Mouse (Mus musculus) CH12.LX (cell line): ENCODE results near the gene Tmem239. TPM values are rescaled to one million over a fixed set of nuclear protein-coding genes. Genes with fewer than 3 reads are reported as not detected.

Experiments used
- DNase-seq: peaks from one replicate; pipeline ENCODE4 v3.0.0-alpha.2; 2013; ENCODE audit errors: extremely low read depth
- H3K27ac ChIP-seq: 2 replicates; pipeline ENCODE4 v1.5.1; 2012; ENCODE audit warnings: low read depth, mild to moderate bottlenecking, control low read depth, moderate library complexity; ENCODE audit not compliant: insufficient read depth
- H3K27me3 ChIP-seq: replicated peaks from 2 replicates; pipeline ENCODE3; 2012; ENCODE audit warnings: inconsistent platforms
- H3K36me3 ChIP-seq, 2 experiments: replicated peaks in 1 of 2; 2 replicates each; pipeline versions ENCODE3 to v1.6.1; 2012; ENCODE audit warnings: inconsistent platforms in 1 of 2, low read length in 1 of 2, mild to moderate bottlenecking in 1 of 2, mixed read lengths in 1 of 2, moderate library complexity in 1 of 2; ENCODE audit not compliant: control insufficient read depth in 1 of 2, insufficient read depth in 1 of 2
- H3K4me1 ChIP-seq, 2 experiments: 2 replicates each; pipeline ENCODE4 v1.6.1; 2012; ENCODE audit warnings: inconsistent platforms in 1 of 2, moderate library complexity in 1 of 2; ENCODE audit not compliant: insufficient read depth in 2 of 2, control insufficient read depth in 1 of 2
- H3K4me2 ChIP-seq: 2 replicates; pipeline ENCODE4 v1.6.1; 2012; ENCODE audit warnings: low read depth, mild to moderate bottlenecking, control low read depth; ENCODE audit not compliant: poor library complexity, insufficient read depth, severe bottlenecking
- H3K4me3 ChIP-seq, 3 experiments: fragments of 150-350 bp in 1 of 3; sonication (generic) in 1 of 3; replicated peaks in 1 of 3; 2 replicates each; pipeline versions ENCODE3 to v1.5.1; 2011 to 2012; ENCODE audit warnings: low read depth in 2 of 3, low read length in 2 of 3, mild to moderate bottlenecking in 2 of 3, moderate library complexity in 2 of 3, control low read depth in 1 of 3, improper control_type of control experiment in 1 of 3, inconsistent platforms in 1 of 3, mixed read lengths in 1 of 3; ENCODE audit not compliant: poor library complexity in 1 of 3
- H3K79me2 ChIP-seq: replicated peaks from 2 replicates; pipeline ENCODE4 v1.6.1; 2012; ENCODE audit warnings: mild to moderate bottlenecking, moderate library complexity; ENCODE audit not compliant: control insufficient read depth, poor library complexity, insufficient read depth, severe bottlenecking; ENCODE audit errors: extremely low read depth
- H3K9ac ChIP-seq: 2 replicates; pipeline ENCODE4 v1.6.1; 2012; ENCODE audit warnings: low read depth, mild to moderate bottlenecking, control low read depth, moderate library complexity; ENCODE audit not compliant: insufficient read depth
- H3K9me3 ChIP-seq: replicated peaks from 2 replicates; pipeline ENCODE3; 2012; ENCODE audit warnings: low read length, inconsistent platforms, mixed read lengths
- BHLHE40 ChIP-seq: IDR thresholded peaks from 2 replicates; pipeline ENCODE4 v1.6.1; 2011; ENCODE audit warnings: mild to moderate bottlenecking, low read depth, low read length, improper control_type of control experiment
- CHD1 ChIP-seq: IDR thresholded peaks from 2 replicates; pipeline ENCODE4 v1.6.1; 2012; ENCODE audit warnings: low read depth, low read length, improper control_type of control experiment, inconsistent platforms
- CHD2 ChIP-seq: IDR thresholded peaks from 2 replicates; pipeline ENCODE4 v1.6.1; 2011; ENCODE audit warnings: low read length, improper control_type of control experiment
- CTCF ChIP-seq, 2 experiments: IDR thresholded peaks in 1 of 2; conservative IDR thresholded peaks in 1 of 2; 2 replicates each; pipeline ENCODE4 v1.5.1; 2011 to 2012; ENCODE audit warnings: low read depth in 2 of 2, low read length in 2 of 2, improper control_type of control experiment in 1 of 2, inconsistent platforms in 1 of 2, mild to moderate bottlenecking in 1 of 2, moderate library complexity in 1 of 2
- E2F4 ChIP-seq: IDR thresholded peaks from 2 replicates; pipeline ENCODE4 v1.6.1; 2011; ENCODE audit warnings: low read depth, low read length, improper control_type of control experiment; ENCODE audit not compliant: insufficient replicate concordance
- ELF1 ChIP-seq: IDR thresholded peaks from 2 replicates; pipeline ENCODE4 v1.6.1; 2014; ENCODE audit warnings: low read depth, mild to moderate bottlenecking, inconsistent platforms, low read length, improper control_type of control experiment
- EP300 ChIP-seq: IDR thresholded peaks from 2 replicates; pipeline ENCODE4 v1.6.1; 2011; ENCODE audit warnings: low read length, improper control_type of control experiment
- ETS1 ChIP-seq: conservative IDR thresholded peaks from 2 replicates; pipeline ENCODE4 v1.6.1; 2012; ENCODE audit warnings: low read depth, mild to moderate bottlenecking, inconsistent platforms, low read length, improper control_type of control experiment, moderate library complexity
- GABPA ChIP-seq: IDR thresholded peaks from 2 replicates; pipeline ENCODE4 v1.6.1; 2012; ENCODE audit warnings: low read depth, low read length, improper control_type of control experiment, inconsistent platforms; ENCODE audit not compliant: insufficient replicate concordance
- HCFC1 ChIP-seq: IDR thresholded peaks from 2 replicates; pipeline ENCODE4 v1.6.1; 2012; ENCODE audit warnings: low read depth, mild to moderate bottlenecking, inconsistent platforms, low read length, improper control_type of control experiment
- IRF4 ChIP-seq: IDR thresholded peaks from 2 replicates; pipeline ENCODE4 v1.6.1; 2014; ENCODE audit warnings: low read depth, mild to moderate bottlenecking, inconsistent platforms, low read length, improper control_type of control experiment
- JUN ChIP-seq: IDR thresholded peaks from 2 replicates; pipeline ENCODE4 v1.6.1; 2011; ENCODE audit warnings: low read depth, mild to moderate bottlenecking, low read length, improper control_type of control experiment, moderate library complexity; ENCODE audit not compliant: insufficient read depth
- KAT2A ChIP-seq: IDR thresholded peaks from 2 replicates; pipeline ENCODE4 v1.6.1; 2012; ENCODE audit warnings: low read length, improper control_type of control experiment, inconsistent platforms; ENCODE audit not compliant: insufficient replicate concordance
- MAFK ChIP-seq: IDR thresholded peaks from 2 replicates; pipeline ENCODE4 v1.6.1; 2011; ENCODE audit warnings: low read length, improper control_type of control experiment; ENCODE audit not compliant: insufficient replicate concordance
- MAX ChIP-seq: IDR thresholded peaks from 2 replicates; pipeline ENCODE4 v1.6.1; 2011; ENCODE audit warnings: low read length, improper control_type of control experiment
- MAZ ChIP-seq: IDR thresholded peaks from 2 replicates; pipeline ENCODE4 v1.6.1; 2012; ENCODE audit warnings: low read depth, mild to moderate bottlenecking, inconsistent platforms, low read length, improper control_type of control experiment, moderate library complexity
- MXI1 ChIP-seq: IDR thresholded peaks from 2 replicates; pipeline ENCODE4 v1.6.1; 2011; ENCODE audit warnings: mild to moderate bottlenecking, low read depth, low read length, improper control_type of control experiment
- NELFE ChIP-seq: IDR thresholded peaks from 2 replicates; pipeline ENCODE4 v1.6.1; 2011; ENCODE audit warnings: low read depth, low read length, improper control_type of control experiment
- NRF1 ChIP-seq: IDR thresholded peaks from 2 replicates; pipeline ENCODE4 v1.6.1; 2014; ENCODE audit warnings: low read depth, mild to moderate bottlenecking, inconsistent platforms, low read length, improper control_type of control experiment, moderate library complexity
- PAX5 ChIP-seq: IDR thresholded peaks from 2 replicates; pipeline ENCODE4 v1.6.1; 2012; ENCODE audit warnings: low read length, inconsistent platforms, mixed read lengths
- POLR2A ChIP-seq: IDR thresholded peaks from 2 replicates; pipeline ENCODE4 v1.6.1; 2011; ENCODE audit warnings: low read depth, mild to moderate bottlenecking, improper control_type of control experiment, low read length
- RCOR1 ChIP-seq: conservative IDR thresholded peaks from 2 replicates; pipeline ENCODE4 v1.6.1; 2012; ENCODE audit warnings: low read depth, mild to moderate bottlenecking, inconsistent platforms, low read length, improper control_type of control experiment
- SIN3A ChIP-seq: IDR thresholded peaks from 2 replicates; pipeline ENCODE4 v1.6.1; 2012; ENCODE audit warnings: low read length, improper control_type of control experiment, inconsistent platforms
- SMC3 ChIP-seq: IDR thresholded peaks from 2 replicates; pipeline ENCODE4 v1.6.1; 2011; ENCODE audit warnings: low read depth, low read length, improper control_type of control experiment
- TBP ChIP-seq: conservative IDR thresholded peaks from 2 replicates; pipeline ENCODE4 v1.6.1; 2011; ENCODE audit warnings: low read depth, low read length, improper control_type of control experiment
- TCF12 ChIP-seq: IDR thresholded peaks from 2 replicates; pipeline ENCODE4 v1.6.1; 2014; ENCODE audit warnings: low read depth, mild to moderate bottlenecking, inconsistent platforms, low read length, improper control_type of control experiment
- UBTF ChIP-seq: IDR thresholded peaks from 2 replicates; pipeline ENCODE4 v1.6.1; 2012; ENCODE audit warnings: low read depth, mild to moderate bottlenecking, inconsistent platforms, low read length, improper control_type of control experiment, moderate library complexity
- USF2 ChIP-seq: conservative IDR thresholded peaks from 2 replicates; pipeline ENCODE4 v1.6.1; 2011; ENCODE audit warnings: low read depth, low read length, improper control_type of control experiment
- ZC3H11A ChIP-seq: IDR thresholded peaks from 2 replicates; pipeline ENCODE4 v1.6.1; 2012; ENCODE audit warnings: low read depth, mild to moderate bottlenecking, inconsistent platforms, low read length, improper control_type of control experiment
- ZKSCAN1 ChIP-seq: IDR thresholded peaks from 2 replicates; pipeline ENCODE4 v1.6.1; 2012; ENCODE audit warnings: low read depth, inconsistent platforms, low read length, improper control_type of control experiment, borderline replicate concordance
- ZMIZ1 ChIP-seq: IDR thresholded peaks from 2 replicates; pipeline ENCODE4 v1.6.1; 2012; ENCODE audit warnings: low read depth, mild to moderate bottlenecking, inconsistent platforms, low read length, improper control_type of control experiment
- ZNF384 ChIP-seq: IDR thresholded peaks from 2 replicates; pipeline ENCODE4 v1.6.1; 2012; ENCODE audit warnings: low read depth, low read length, improper control_type of control experiment, inconsistent platforms
- dilution Hi-C: fragments of 300-500 bp; cut with MboI; formaldehyde crosslinking; loops from 2 replicates; pipeline ENCODE4 v1.14.3; 2020; ENCODE audit warnings: low sequenced_read_pairs; ENCODE audit not compliant: extremely low pct_unique_long_range_greater_than_20kb, extremely low pct_ligation_motif_present
- in situ Hi-C: fragments of 300-500 bp; cut with MboI; formaldehyde crosslinking; loops from 3 replicates; pipeline ENCODE4 v1.14.3; 2019; ENCODE audit warnings: low sequenced_read_pairs, low pct_ligation_motif_present, low pct_unique_long_range_greater_than_20kb, mixed read lengths
- polyA plus RNA-seq: library from polyadenylated mRNA; unstranded; fragments of >175 nt; gene quantifications from 2 replicates; pipeline ENCODE4 v1.2.1, GENCODE M21; 2012; ENCODE audit warnings: low read depth; ENCODE audit not compliant: insufficient read length
- total RNA-seq, 2 experiments: library from RNA; depleted of rRNA; stranded (reverse); fragments of 300-350 nt in 1 of 2; fragments of >200 nt in 1 of 2; gene quantifications; 2 replicates each; pipeline ENCODE4 v1.2.3; 2012 to 2014

Gene Tmem239
- total and polyA plus RNA-seq, 3 experiments = not detected

- TF ChIP-seq JUN (no peak), NRF1 (peak; percentile 88), MAX (peak; percentile 98), UBTF (no peak), ZKSCAN1 (no peak), MAZ (no peak), ZC3H11A (no peak), BHLHE40 (0 out of 2 replicates have a peak, but pooled peaks have one; percentile 31)
These were observed 17.3 kb downstream of the Tmem239 start (continued) for GRCm38 (mm10) chr2:130423397-130424125.

- H3K79me2 ChIP-seq = peaks cover 40% of the 10 kb centered on the region
- dilution Hi-C loops (no loop called here), in situ Hi-C loops (no loop called here)
- peak within 1 kb of the TSS; percentile 91 for H3K4me2 ChIP-seq
- peak within 1 kb of the TSS; percentile 91 to 93 (median 93) for H3K4me3 ChIP-seq
- peak within 1 kb of the TSS; percentile 88 for H3K9ac ChIP-seq
- no peaks in the 10 kb centered on the region for H3K9me3 ChIP-seq
- peak; percentile 88 for DNase-seq
- no peaks in the 10 kb centered on the region for H3K27me3 ChIP-seq
- H3K27ac ChIP-seq = peak within 1 kb of the TSS; percentile 94
- H3K4me1 ChIP-seq = peaks cover 14 to 63% of the 10 kb centered on the region in 2 experiments
- H3K36me3 ChIP-seq = peaks cover 25 to 54% of the 10 kb centered on the region in 2 experiments
- TF ChIP-seq NRF1 (peak; percentile 81), KAT2A (peak; percentile 86; the same call in 1 of the 2 replicates), IRF4 (peak; percentile 34; the same call in 1 of the 2 replicates), MAX (no peak), EP300 (no peak), JUN (no peak), ZKSCAN1 (no peak), MXI1 (no peak; the same call in 1 of the 2 replicates), ZNF384 (no peak), E2F4 (peak; percentile 66; the same call in 1 of the 2 replicates), MAFK (no peak), ZMIZ1 (peak; percentile 79), NELFE (peak; percentile 73), RCOR1 (no peak), CHD2 (no peak), ETS1 (0 out of 2 replicates have a peak, but pooled peaks have one; percentile 1), PAX5 (no peak), UBTF (no peak), POLR2A (peak; percentile 83), BHLHE40 (peak; percentile 95), ELF1 (peak; percentile 98), SIN3A (peak; percentile 93), ZC3H11A (no peak), CTCF (conservative IDR thresholded peaks at IDR 0.05 in 1 of 2, IDR thresholded peaks at IDR 0.05 in 1 of 2; ENCODE audit: low read depth in 2 of 2, low read length in 2 of 2) (peak in 1 of 2 experiments; percentile 33; a peak in 1 of 4 replicates), TBP (0 out of 2 replicates have a peak, but pooled peaks have one; percentile 22), TCF12 (peak; percentile 55), CHD1 (0 out of 2 replicates have a peak, but pooled peaks have one; percentile 0), SMC3 (no peak), GABPA (no peak; the same call in 1 of the 2 replicates), USF2 (peak; percentile 97), HCFC1 (peak; percentile 89), MAZ (0 out of 2 replicates have a peak, but pooled peaks have one; percentile 26)
These were observed 18.0 kb downstream of the Tmem239 start, which contains the start of the genes Vps16 and Pced1a for GRCm38 (mm10) chr2:130424126-130424853. Gene Vps16, plus strand, starts transcription at chr2:130424339. Gene Pced1a, minus strand, starts transcription at chr2:130424701.
